Mouse (Mus musculus) cortical plate, adult 2 months (tissue): Measurements from ENCODE around the gene Gm27235.

ENCODE experiments used
- CTCF ChIP-seq: fragments of 200-500 bp; IDR thresholded peaks from 2 replicates; pipeline ENCODE4 v1.5.1; 2011; ENCODE audit warnings: mild to moderate bottlenecking, control low read depth, low read length; ENCODE audit not compliant: insufficient read depth; ENCODE audit errors: extremely low read depth
- POLR2A ChIP-seq: fragments of 200-500 bp; IDR thresholded peaks from 2 replicates; pipeline ENCODE4 v1.6.1; 2011; ENCODE audit warnings: mild to moderate bottlenecking, low read length, control low read depth; ENCODE audit not compliant: insufficient read depth; ENCODE audit errors: extremely low read depth

GRCm38 (mm10) chr9:35790001-35790400, at the start of gene Gm27235, which contains the start of gene D730048I06Rik:
- no peak for TF ChIP-seq POLR2A
- TF ChIP-seq CTCF: no peak
